8 mouse cellular contexts compared by ENCODE assay signal in the genomic region with DNA sequence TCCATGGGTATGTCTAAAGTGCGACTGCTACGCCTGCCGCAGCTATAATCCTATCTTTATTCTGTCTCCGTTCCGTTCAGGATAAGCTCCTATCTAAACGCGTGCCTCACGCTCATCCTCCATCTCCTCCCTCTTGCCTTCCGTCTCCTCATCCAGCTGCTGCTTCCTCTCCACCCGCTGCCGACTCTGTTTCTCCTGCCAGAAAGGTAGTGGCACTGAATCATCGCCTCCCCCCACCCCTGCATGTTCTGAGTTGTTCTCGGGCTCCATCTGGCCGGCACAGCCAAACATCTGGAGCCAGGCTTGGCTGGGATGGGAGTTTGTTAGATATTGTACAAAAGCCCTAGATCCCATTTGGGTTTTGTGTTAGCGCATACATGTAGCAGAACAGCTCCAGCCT.
DNase-seq lines count a peak whose midpoint lies in the region; ATAC-seq and TF ChIP-seq lines count a peak whose summit lies in the region.

No protein-coding gene starts in this region.

- peak overlapping the region; percentile 13; the same call in 1 of the 2 replicates for H3K4me2 ChIP-seq in lung, embryonic 16.5 days (ENCODE audit: low read depth, low read length)

- ATAC-seq in lung, embryonic 16.5 days (ENCODE audit: low read depth) = peak; percentile 34; the same call in 1 of the 2 replicates
- no peak for ATAC-seq in granulocyte monocyte progenitor cell, adult 5-6 weeks (replicated peaks; ENCODE audit: poor library complexity, severe bottlenecking)

- no peaks in the 10 kb centered on the region for H3K27me3 ChIP-seq in lung, embryonic 16.5 days (ENCODE audit: control insufficient read depth, insufficient read depth, low read depth, low read length)

- no peak for TF ChIP-seq POLR2A in lung, adult 2 months (IDR thresholded peaks at IDR 0.05; ENCODE audit: borderline replicate concordance, extremely low read depth, low read depth, low read length)

- no peak for TF ChIP-seq CTCF in lung, adult 2 months (IDR thresholded peaks at IDR 0.05; ENCODE audit: insufficient read depth, low read length)

- WGBS in lung, embryonic 16.5 days = 53% methylated on average over 15 of the region's 15 CpGs
- 62% methylated on average over 15 of the region's 15 CpGs for WGBS in lung, adult 2 months

- no peak for DNase-seq in lung, adult 2 months
- peak; percentile 75 for DNase-seq in gastrocnemius, postnatal 14 days
- peak; percentile 42 for DNase-seq in layer of hippocampus, adult 9-10 months (ENCODE audit: low spot score)
- DNase-seq in right cerebral cortex, postnatal 14 days = peak; percentile 63
- no peak for DNase-seq in cerebellum, adult 11-12 months
- DNase-seq in adrenal gland, adult 2 months = no peak

- H3K9me3 ChIP-seq in lung, embryonic 16.5 days (ENCODE audit: control insufficient read depth, low read length) = no peaks in the 10 kb centered on the region

- 0 out of 2 replicates have a peak, but pooled peaks cover 2% of the 10 kb centered on the region for H3K36me3 ChIP-seq in lung, embryonic 16.5 days (ENCODE audit: control insufficient read depth, insufficient read depth, low read length)

- no peak overlapping the region for H3K9ac ChIP-seq in lung, embryonic 16.5 days (ENCODE audit: low read length)

- intact Hi-C loops in gastrocnemius, postnatal 14 days (cut with DNase I; ENCODE audit: low total_unique reads) = loop anchor here (10.0 kb wide), 1 partner anchor 152 kb away; no protein-coding TSS in a partner anchor

- peaks cover 6% of the 10 kb centered on the region; the same call in 1 of the 2 replicates for H3K4me1 ChIP-seq in lung, embryonic 16.5 days (replicated peaks; ENCODE audit: control insufficient read depth, insufficient read depth, low read length)
- H3K4me1 ChIP-seq in lung, adult 2 months (ENCODE audit: control insufficient read depth, insufficient read depth, low read length) = 0 out of 2 replicates have a peak, but pooled peaks cover 2% of the 10 kb centered on the region

- no peak overlapping the region for H3K27ac ChIP-seq in lung, embryonic 16.5 days (ENCODE audit: low read length)

- H3K4me3 ChIP-seq in lung, embryonic 16.5 days (ENCODE audit: low read length) = no peak overlapping the region
- no peak overlapping the region for H3K4me3 ChIP-seq in lung, adult 2 months (replicated peaks; ENCODE audit: extremely low read depth, low read depth, low read length)

Comparison
In these comparisons a context has a peak if more than half of its experiments do, and no peak if none do; other contexts are left out.
1. DNase-seq: peak in gastrocnemius, postnatal 14 days (single experiment), layer of hippocampus, adult 9-10 months (single experiment) and right cerebral cortex, postnatal 14 days (single experiment); none in lung, adult 2 months (single experiment), cerebellum, adult 11-12 months (single experiment) and adrenal gland, adult 2 months (single experiment).